Mouse (Mus musculus) hindlimb bud, embryonic 11.5 days (tissue): ENCODE measurements at regions not wholly inside any gene's neighbourhood (a gene's known extent, or its start where the extent isn't known, plus 50 kb on each side); places are given as distances from the start of the nearest gene placed in this dataset.

Experiments used
- DNase-seq: peaks from one replicate; pipeline ENCODE4 v3.0.0-alpha.2; 2012; ENCODE audit warnings: low read depth, low spot score; ENCODE audit errors: extremely low spot score

GRCm38 (mm10) chr5:118316310-118317017 is 71.4 kb downstream of the 2410131K14Rik start:
- DNase-seq: no peak

DNA sequence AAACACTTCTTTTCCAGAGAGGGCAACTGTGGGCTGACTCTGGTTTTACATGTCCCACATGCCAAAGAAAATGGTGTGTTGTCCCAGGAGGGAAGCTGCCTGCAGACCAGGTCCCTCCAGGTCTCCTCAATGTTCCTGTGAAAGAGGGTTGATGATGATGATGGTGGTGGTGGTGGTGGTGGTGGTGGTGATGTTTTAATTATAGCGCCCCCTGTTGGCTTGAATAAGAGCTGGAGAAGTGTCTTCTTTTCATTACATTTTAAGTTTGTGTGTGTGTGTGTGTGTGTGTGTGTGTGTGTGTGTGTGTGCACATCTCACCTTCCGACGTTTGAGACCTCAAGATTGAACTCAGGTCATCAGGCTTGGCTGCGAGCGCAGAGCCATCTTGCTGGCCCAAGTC is 73.0 kb downstream of the 2410131K14Rik start:
- no peak for DNase-seq

DNA sequence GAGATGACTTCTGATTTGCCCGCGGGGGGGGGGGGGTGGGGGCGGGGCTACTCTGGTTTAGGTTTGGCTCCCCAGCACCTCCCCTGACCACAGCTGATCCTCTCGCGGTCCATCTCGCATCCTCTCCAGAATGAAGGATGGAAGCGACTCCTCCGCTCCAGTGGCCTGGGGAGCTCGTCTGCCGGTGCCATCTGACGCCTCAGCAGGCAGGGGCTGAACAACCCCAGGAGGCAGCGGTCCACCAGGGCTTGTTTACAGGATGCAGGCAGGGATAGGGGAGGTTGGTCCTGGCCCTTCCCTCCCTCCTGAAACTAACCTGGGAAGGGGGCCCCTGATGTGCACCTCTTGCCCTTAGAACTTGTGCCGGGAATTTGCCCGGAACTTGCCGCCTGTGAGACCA is 73.9 kb downstream of the 2410131K14Rik start:
- DNase-seq: no peak

GRCm38 (mm10) chr5:118321719-118322455 is 76.9 kb downstream of the 2410131K14Rik start:
- DNase-seq: no peak

DNA sequence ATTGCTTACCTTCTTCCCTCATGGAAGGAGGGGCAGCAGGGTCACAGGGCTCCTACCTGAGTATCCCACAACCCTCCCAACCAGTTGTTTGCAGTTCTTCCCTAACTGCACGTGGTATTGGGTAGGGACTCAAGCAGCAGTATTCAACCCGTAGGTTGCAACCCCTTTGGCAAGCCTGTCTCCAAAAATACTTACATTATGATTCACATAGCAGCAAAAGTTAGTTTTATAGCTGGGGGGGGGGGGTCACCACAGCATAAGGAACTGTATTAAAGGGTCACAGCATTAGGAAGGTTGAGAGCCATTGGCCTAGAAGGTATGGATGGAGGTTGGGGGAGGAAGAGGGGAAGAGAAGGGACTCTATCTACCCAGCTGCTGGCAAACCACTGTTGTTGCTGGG is 78.1 kb downstream of the 2410131K14Rik start:
- no peak for DNase-seq

GRCm38 (mm10) chr5:118326837-118327541 is 82.0 kb downstream of the 2410131K14Rik start:
- DNase-seq: no peak

- DNase-seq: no peak
These were observed 83.1 kb downstream of the 2410131K14Rik start for GRCm38 (mm10) chr5:118327961-118328712.

DNA sequence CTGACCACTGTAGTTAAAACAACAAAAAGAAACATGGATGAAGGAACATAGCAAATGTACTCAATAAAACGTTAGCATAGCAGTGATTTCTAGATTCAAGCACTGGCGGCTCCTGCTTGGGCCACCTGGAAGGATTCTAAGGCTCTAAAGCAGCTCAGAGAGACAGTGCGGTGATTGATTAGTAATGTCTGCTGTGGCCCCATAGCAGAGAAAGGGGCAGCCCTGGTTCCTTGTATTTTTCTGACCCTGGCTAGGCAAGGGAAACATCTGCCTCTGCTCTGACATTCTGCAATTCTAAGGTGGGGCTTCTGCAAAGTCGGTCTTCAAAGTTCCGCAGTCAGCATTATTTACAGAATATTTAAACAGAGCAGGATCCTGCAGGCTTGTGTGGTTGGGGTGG is 84.1 kb downstream of the 2410131K14Rik start:
- DNase-seq: no peak

GRCm38 (mm10) chr5:118331286-118331607 is 86.2 kb downstream of the 2410131K14Rik start:
- no peak for DNase-seq

DNA sequence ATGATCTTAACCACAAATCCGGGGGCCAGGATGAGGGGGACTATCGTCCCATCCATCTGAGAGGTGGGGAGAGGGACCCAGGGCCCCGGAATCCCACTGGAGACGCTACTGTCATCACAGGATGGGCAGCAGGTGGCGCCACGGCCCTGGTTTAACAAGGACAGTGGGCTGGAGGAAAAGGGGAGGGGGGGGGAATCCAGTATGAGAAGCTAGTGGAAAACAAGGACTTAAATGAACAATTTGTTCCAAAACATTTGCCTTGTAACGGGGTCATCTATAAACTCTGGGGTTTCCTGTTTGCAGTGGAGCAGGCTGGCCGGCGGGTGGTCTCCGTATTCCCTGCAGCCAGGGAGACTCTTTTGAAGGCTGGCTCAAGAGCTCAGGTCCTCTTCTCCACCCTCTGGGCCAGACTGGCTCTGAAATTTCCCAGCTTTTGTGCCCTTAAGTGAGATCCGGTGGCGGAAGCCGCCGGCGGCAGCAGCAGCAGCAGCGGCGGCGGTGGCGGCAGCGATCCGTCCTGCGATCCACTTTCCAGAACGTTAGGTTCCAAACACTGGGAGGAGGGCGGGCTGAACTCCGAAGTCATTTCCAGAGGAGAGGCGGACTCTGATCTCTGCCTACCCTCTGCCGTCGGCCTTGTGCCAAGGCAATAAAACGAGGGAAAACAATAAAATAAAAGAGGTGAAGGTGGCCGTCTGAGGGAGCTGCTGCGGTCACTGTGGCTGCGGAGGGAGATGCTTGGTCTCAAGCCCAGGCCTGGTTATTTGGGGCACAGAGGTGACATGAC is 86.8 kb downstream of the 2410131K14Rik start:
- no peak for DNase-seq

DNA sequence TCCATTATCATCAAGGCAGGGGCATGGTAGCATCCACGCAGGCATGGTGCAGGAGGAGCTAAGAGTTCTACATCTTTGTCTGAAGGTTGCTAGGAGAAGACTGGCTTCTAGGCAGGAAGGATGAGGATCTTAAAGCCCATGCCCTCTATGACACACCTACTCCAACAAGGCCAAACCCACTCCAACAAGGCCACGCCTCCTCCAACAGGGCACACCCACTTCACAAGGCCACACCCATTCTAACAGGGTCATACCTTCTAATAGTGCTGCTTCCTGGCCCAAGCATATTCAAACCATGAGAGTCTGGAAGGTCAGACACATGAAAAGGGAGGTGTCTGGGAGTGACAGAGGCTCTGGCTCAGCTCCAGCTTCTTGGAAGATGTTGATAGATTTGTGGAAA is 89.0 kb downstream of the 2410131K14Rik start:
- no peak for DNase-seq

DNA sequence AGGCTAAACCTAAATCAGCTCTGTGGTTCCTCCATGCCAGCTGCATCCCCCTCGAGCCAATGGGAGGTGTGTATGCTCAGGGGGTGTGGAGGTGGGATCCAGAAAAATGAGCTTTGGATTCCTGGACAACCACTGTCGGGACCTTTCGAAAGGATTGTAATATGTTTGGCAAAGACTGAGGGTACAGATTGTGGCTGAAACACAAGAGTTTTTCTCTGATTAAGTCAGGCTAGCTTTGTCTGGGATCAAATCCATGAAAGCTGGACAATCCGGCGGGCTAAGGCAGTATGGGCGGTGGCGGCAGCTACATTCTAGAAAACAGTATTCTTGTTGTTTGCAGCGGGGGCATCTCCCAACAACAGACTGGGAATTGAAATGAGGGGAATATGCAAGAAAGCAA is 93.2 kb downstream of the 2410131K14Rik start:
- no peak for DNase-seq

DNA sequence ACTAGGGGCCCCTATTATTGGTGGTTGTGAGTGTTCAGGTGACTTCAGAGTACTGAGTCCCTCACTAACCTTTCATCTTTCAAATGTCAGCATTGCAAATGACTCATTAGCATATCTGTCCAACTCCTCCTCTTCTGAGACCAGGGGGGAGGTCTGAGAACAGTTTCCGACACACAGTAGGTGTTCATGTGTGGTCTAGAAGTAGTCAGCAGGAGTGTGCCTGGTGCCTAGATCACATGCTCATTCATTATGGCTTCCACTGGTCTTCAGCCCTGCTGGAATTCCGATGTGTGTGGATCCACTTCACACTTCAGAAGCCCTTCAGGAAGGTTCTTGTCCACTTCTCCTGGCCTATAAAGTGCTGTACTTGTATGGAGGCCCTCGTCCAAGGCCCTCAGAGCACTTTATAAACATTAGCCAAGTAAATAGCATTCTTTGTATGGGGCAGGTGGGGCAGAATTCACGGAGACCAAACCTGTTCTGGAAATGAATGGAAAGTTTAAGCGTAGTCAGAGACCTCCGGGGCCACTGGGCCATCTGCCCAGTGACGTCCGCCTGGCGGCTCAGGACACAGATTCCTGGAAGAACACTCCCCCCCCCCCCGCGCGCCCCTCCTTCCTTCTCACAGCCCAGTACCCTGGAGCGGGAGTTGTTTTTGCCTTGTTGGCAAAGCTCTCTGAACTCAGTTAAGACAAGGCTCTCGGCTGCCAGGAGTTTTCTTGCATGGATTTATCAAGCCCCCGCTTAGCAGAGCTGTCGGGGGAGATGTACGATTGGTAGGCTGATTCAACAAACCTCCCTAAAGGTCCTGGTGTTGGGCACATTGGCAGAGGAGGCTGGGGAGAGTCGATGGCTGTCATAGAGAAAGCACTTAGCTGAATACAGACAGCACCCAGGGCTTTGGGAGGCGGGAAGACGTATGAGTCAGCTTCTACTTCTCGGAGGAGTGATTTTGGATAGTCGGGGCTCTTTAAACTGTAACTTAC is 94.9 kb downstream of the 2410131K14Rik start:
- no peak for DNase-seq

DNA sequence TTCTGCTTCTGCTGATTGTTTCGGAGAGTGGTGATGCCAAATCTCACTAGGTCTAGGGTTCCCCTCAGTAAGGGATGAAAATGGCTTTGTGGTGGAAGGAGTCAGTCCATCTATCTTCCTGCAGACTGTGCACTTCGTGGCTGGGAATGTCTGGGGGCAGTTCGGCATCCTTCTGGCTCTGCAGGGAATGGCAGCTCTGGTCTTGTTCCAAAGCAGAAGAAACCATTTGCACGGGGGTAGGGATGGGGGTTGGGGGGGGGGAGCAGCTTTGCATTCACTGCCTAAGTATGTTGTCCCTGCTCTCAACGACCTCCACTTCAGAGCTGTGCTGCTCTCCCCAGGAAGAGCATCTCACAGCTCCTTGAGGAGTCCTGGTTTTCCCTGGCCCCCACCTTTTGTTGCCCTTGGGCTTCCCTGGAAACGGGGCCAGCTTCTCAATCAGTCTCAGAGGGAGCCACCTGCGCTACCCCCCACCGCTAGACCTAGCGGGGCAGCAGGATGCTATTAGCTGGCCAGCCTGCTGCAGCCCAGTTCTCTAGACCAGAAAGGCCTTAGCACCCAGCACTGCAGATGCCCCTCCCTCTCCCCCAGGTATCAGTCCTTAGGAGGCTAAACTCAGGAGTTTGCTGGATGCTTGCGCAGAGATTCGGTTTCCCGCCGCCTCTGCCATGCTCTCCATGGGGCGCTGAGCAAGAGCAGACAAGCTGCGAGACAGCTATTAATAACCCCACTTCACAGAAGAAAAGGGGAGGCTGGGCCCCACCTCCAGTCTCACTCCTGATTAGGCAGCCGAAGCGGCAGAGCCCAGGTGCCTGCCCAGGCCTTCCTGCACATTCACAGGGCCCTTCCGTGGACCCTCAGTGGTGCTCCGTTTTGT is 98.7 kb downstream of the 2410131K14Rik start:
- no peak for DNase-seq

- DNase-seq: no peak
These were observed 100.2 kb downstream of the 2410131K14Rik start for GRCm38 (mm10) chr5:118345226-118345625.

DNA sequence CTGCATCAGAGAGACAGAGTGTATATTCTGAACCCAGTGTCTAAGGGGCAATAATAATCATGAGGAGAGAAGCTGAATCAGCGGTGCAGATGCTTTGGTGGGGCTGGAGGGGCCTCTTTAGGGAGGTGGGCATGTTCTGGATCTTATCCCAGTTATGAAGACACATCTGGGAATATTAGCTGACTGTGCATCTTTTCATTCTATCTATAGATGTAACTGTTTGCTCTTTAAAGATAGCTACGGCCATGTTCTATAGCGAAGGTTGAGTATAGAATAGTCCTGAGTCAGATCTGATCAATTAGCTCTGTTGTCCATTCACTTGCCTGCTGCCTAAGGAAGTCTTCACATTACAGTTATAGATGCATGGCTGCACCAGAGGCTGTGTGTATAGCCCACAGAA is 104.0 kb downstream of the 2410131K14Rik start:
- no peak for DNase-seq

GRCm38 (mm10) chr5:118351301-118351700 is 106.3 kb downstream of the 2410131K14Rik start:
- no peak for DNase-seq

DNA sequence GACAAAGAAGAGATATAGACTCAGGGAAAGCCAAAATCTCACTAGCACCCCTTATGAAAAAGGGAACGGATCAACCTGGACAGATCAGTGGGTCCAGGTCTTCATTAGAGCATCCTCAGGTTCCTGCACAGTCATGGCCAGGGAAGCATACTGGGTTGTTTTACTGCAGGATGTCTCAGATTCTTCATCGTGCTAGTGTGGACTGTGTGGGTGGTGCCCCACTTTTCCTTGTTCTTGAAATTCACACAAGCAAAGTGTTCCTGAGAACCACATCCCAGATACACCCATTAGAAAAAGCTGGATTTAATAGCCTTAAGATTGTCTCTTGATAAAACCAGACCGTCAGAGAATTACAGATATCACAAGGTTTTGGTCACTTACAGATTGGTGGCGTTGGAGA is 107.1 kb downstream of the 2410131K14Rik start:
- no peak for DNase-seq
